Comparison of ENCODE assay signal across 24 mouse cellular contexts in genomic region chrX:159856866-159857265, GRCm38 (mm10).
"Had no signal": no experiment of that assay in that cellular context is flagged by ENCODE, and none has a peak within 500 bp of the region (broad histone marks: within the 10 kb centered on the region; RNA-seq: fewer than 3 reads in every experiment).

No protein-coding gene starts in this region.

- H3K4me2 ChIP-seq: heart, embryonic 11.5 days; heart, embryonic 13.5 days; heart, embryonic 15.5 days; hindbrain, embryonic 14.5 days; intestine, embryonic 15.5 days; limb, embryonic 13.5 days; limb, embryonic 15.5 days; liver, embryonic 12.5 days had no signal

- H3K9me3 ChIP-seq: heart, embryonic 13.5 days; heart, embryonic 15.5 days; intestine, embryonic 15.5 days; limb, embryonic 13.5 days; limb, embryonic 15.5 days; liver, embryonic 12.5 days had no signal

- H3K4me3 ChIP-seq: heart, adult 2 months; heart, embryonic 13.5 days; heart, embryonic 15.5 days; intestine, embryonic 15.5 days; left cerebral cortex, adult 2 months; limb, embryonic 13.5 days; limb, embryonic 15.5 days; liver, embryonic 12.5 days had no signal

- DNase-seq: gastrocnemius, postnatal 14 days; gastrocnemius, postnatal 36 days; heart, adult 11 months; heart, adult 2 months; heart, postnatal 14 days; heart, postnatal 36 days; kidney, adult 18-20 months; kidney, adult 8-10 months; kidney, postnatal 10 days; kidney, postnatal 36 days; layer of hippocampus, adult 9-11 months; layer of hippocampus, postnatal 36 days had no signal

- H3K9ac ChIP-seq: heart, embryonic 13.5 days; heart, embryonic 15.5 days; hindbrain, embryonic 14.5 days; intestine, embryonic 15.5 days; limb, embryonic 13.5 days; limb, embryonic 15.5 days; liver, embryonic 12.5 days had no signal

- ATAC-seq: hindbrain, embryonic 16.5 days; inflammation-experienced regulatory T-cells, adult 6 months; intestine, embryonic 15.5 days; intestine, postnatal 0 days; liver, embryonic 12.5 days had no signal

- H3K27me3 ChIP-seq: heart, embryonic 15.5 days; intestine, embryonic 15.5 days; liver, embryonic 12.5 days had no signal

- H3K27ac ChIP-seq: heart, adult 2 months; heart, embryonic 13.5 days; heart, embryonic 15.5 days; hindbrain, embryonic 14.5 days; intestine, embryonic 15.5 days; left cerebral cortex, adult 2 months; limb, embryonic 13.5 days; limb, embryonic 15.5 days; liver, embryonic 12.5 days had no signal

- H3K4me1 ChIP-seq: heart, embryonic 13.5 days; heart, embryonic 15.5 days; intestine, embryonic 15.5 days; limb, embryonic 13.5 days; limb, embryonic 15.5 days; liver, embryonic 12.5 days had no signal

- H3K36me3 ChIP-seq: heart, embryonic 13.5 days; heart, embryonic 15.5 days; intestine, embryonic 15.5 days; limb, embryonic 13.5 days; limb, embryonic 15.5 days; liver, embryonic 12.5 days had no signal
